Mouse (Mus musculus) hindbrain, embryonic 16.5 days (tissue): ENCODE results near the gene Kalrn. TPM values are rescaled to one million over a fixed set of nuclear protein-coding genes. Genes with fewer than 3 reads are reported as not detected.

Experiments used
- ATAC-seq: fragments of 200-750 bp; cut with Nextera tagmentation; 2 replicates; pipeline ENCODE4 v1.8.0; 2017; ENCODE audit warnings: moderate TSS enrichment, moderate library complexity
- H3K27ac ChIP-seq: fragments of 300-500 bp; sonication (generic); 2 replicates; pipeline ENCODE4 v1.5.1; 2014; ENCODE audit warnings: low read depth, mild to moderate bottlenecking, control low read depth, low read length, moderate library complexity
- H3K27me3 ChIP-seq: fragments of 300-500 bp; sonication (generic); replicated peaks from 2 replicates; pipeline ENCODE4 v1.6.1; 2014; ENCODE audit warnings: low read length; ENCODE audit not compliant: control insufficient read depth, insufficient read depth
- H3K36me3 ChIP-seq: fragments of 300-500 bp; sonication (generic); 2 replicates; pipeline ENCODE4 v1.6.1; 2014; ENCODE audit warnings: mild to moderate bottlenecking, low read length, moderate library complexity, mixed read lengths; ENCODE audit not compliant: control insufficient read depth, insufficient read depth
- H3K4me1 ChIP-seq: fragments of 300-500 bp; sonication (generic); 2 replicates; pipeline ENCODE4 v1.6.1; 2014; ENCODE audit warnings: low read depth, low read length; ENCODE audit not compliant: control insufficient read depth, insufficient read depth
- H3K4me2 ChIP-seq: fragments of 300-500 bp; sonication (generic); 2 replicates; pipeline ENCODE4 v1.6.1; 2014; ENCODE audit warnings: mild to moderate bottlenecking, low read length, control low read depth, moderate library complexity
- H3K4me3 ChIP-seq: fragments of 300-500 bp; sonication (generic); 2 replicates; pipeline ENCODE4 v1.5.1; 2014; ENCODE audit warnings: mild to moderate bottlenecking, low read length, control low read depth, moderate library complexity
- H3K9ac ChIP-seq: fragments of 300-500 bp; sonication (generic); 2 replicates; pipeline ENCODE4 v1.6.1; 2014; ENCODE audit warnings: low read depth, mild to moderate bottlenecking, control low read depth, low read length, moderate library complexity
- H3K9me3 ChIP-seq: fragments of 300-500 bp; sonication (generic); 2 replicates; pipeline ENCODE4 v1.6.1; 2014; ENCODE audit warnings: mild to moderate bottlenecking, low read length, moderate library complexity; ENCODE audit not compliant: control insufficient read depth
- WGBS: fragments of 180-500 bp; shearing (Covaris S2); extraction: QIAGEN DNeasy Blood & Tissue Kit; methylation state at CpG from one replicate; pipeline ENCODE4 v1.1.7; 2014; 5-methylcytosine and 5-hydroxymethylcytosine counted together
- polyA plus RNA-seq: library from polyadenylated mRNA; unstranded; fragments of >200 nt; fragmentation: Nextera tagmentation; extraction: Ambion mirVana; gene quantifications from 2 replicates; pipeline ENCODE4 v1.2.1, GENCODE M21; 2015

Kalrn gene
- polyA plus RNA-seq, 1 experiment from 2014 or later = 20.9 TPM

DNA sequence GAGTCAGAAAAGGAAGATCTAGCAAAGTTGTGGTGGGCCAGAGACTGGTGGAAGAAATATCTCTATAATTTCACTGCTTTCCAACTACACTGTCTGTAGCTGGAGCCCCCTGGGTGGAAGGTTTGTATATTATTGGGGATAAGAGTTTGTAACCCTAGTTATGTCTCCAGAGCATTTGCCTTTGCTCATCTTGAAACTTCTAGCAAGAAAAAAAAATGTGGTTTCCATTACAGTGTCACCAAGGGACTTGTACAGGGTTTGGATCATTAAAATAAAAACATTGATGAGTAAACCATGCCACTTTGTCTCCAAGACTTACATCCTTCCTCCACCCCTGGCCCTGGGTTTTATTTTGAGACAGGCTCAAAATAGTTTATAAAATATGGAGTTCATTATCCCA lies 71.2 kb downstream of the Kalrn start:
- Histone ChIP-seq H3K9ac (no peak overlapping the region), H3K27ac (no peak overlapping the region), H3K4me1 (no peaks in the 10 kb centered on the region), H3K9me3 (no peaks in the 10 kb centered on the region), H3K27me3 (no peaks in the 10 kb centered on the region), H3K4me2 (no peak overlapping the region), H3K4me3 (no peak overlapping the region), H3K36me3 (no peaks in the 10 kb centered on the region)
- ATAC-seq = no peak

DNA sequence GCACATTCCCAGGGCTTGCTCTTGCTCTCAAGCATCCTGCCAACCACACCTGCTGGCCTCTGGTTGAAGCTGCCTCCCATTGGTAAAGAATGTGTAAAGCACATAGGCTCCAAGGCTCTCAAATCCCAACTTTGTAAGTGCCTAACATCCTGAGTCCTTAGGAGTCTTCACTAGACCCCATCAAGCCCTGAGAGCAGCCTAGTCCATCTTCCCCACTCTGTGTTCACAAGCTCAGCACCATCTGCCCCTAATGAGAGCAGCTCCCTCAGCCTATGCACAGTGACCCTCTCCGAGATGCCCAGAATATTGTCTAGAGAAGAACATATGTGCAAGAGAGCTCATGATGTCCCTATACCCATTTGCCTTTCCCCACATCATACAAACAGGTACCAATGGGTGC lies 78.6 kb downstream of the Kalrn start:
- 91% methylated on average over 1 of the region's 1 CpGs for WGBS

DNA sequence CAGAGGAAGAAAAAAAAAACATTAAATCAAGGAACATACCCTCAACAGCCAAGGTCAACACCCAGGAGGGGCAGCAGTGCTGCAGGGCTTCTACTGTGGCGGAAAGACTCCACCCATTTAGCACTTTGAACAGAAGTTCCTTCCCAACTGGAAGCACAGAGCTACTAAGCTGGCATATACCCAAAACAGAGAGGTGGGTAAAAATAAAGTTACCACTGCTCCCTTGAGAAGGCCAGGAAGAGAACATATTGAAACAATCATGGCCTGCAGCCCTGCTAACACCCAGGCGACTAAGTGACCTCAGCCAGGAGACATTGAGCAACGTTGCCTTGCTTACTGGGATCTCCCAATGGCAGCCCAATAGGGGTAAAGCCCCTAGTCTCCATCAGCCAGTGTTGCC lies 79.4 kb downstream of the Kalrn start:
- 61% methylated on average over 3 of the region's 3 CpGs for WGBS
- H3K4me3 ChIP-seq = no peak overlapping the region
- no peaks in the 10 kb centered on the region for H3K4me1 ChIP-seq
- H3K4me2 ChIP-seq = no peak overlapping the region
- H3K27me3 ChIP-seq = no peaks in the 10 kb centered on the region
- H3K36me3 ChIP-seq = no peaks in the 10 kb centered on the region
- no peak overlapping the region for H3K9ac ChIP-seq
- H3K27ac ChIP-seq = no peak overlapping the region
- no peaks in the 10 kb centered on the region for H3K9me3 ChIP-seq
- ATAC-seq = no peak

More for the DNA sequence above, 78.6 kb downstream of the Kalrn start:
- no peak overlapping the region for H3K9ac ChIP-seq
- no peaks in the 10 kb centered on the region for H3K4me1 ChIP-seq
- ATAC-seq = no peak
- H3K36me3 ChIP-seq = no peaks in the 10 kb centered on the region
- H3K27me3 ChIP-seq = no peaks in the 10 kb centered on the region
- H3K4me2 ChIP-seq = no peak overlapping the region
- H3K9me3 ChIP-seq = no peaks in the 10 kb centered on the region
- no peak overlapping the region for H3K4me3 ChIP-seq
- no peak overlapping the region for H3K27ac ChIP-seq

DNA sequence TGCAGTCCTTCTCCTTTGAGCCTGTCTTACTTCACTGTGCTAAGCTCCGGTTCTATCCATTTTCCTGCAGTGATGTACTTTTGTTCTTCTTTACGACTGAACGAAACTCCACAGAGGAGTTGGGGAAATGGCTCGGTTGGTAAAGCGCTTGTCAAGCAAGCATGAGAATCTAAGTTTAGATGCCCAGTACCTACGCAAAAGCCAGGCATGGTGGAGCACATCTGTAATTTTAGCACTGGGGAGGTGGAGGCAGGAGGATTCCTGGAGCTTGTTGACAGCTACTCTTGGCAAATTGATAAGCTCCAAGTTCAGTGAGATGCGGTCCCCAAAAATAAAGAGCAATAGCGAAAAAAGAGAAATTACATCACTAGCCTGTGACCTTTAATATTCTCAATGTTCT lies 82.1 kb downstream of the Kalrn start:
- Histone ChIP-seq H3K36me3 (no peaks in the 10 kb centered on the region), H3K4me3 (no peak overlapping the region), H3K9ac (no peak overlapping the region), H3K9me3 (no peaks in the 10 kb centered on the region), H3K4me2 (no peak overlapping the region), H3K27ac (no peak overlapping the region), H3K4me1 (no peaks in the 10 kb centered on the region; the same call in 1 of the 2 replicates), H3K27me3 (no peaks in the 10 kb centered on the region)
- ATAC-seq = no peak
- 67% methylated on average over 8 of the region's 8 CpGs for WGBS

DNA sequence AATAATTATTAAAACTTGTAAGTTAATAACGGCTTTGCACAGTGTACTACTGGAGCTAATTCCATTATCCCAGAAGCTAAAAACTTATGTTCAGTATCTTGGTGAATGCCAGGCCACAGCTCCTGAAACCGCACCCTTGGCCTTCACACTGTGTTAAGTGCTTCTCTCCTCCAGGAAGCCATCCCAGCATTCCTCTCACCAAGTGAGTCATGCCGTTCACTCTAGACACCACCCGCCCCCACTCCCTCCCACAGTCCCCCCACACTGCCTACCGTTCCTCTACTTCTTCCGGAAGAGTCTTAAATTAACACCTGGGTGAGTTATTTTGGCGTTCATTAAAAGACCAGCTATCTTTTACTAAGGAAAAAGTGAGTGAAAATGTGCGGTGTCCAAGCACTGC lies 82.8 kb downstream of the Kalrn start:
- peaks cover 3% of the 10 kb centered on the region for H3K4me1 ChIP-seq
- H3K9ac ChIP-seq = no peak overlapping the region
- H3K27ac ChIP-seq = no peak overlapping the region
- 54% methylated on average over 8 of the region's 8 CpGs for WGBS
- no peaks in the 10 kb centered on the region for H3K27me3 ChIP-seq
- no peaks in the 10 kb centered on the region for H3K36me3 ChIP-seq
- ATAC-seq = no peak
- no peak overlapping the region for H3K4me2 ChIP-seq
- H3K9me3 ChIP-seq = no peaks in the 10 kb centered on the region
- no peak overlapping the region for H3K4me3 ChIP-seq

DNA sequence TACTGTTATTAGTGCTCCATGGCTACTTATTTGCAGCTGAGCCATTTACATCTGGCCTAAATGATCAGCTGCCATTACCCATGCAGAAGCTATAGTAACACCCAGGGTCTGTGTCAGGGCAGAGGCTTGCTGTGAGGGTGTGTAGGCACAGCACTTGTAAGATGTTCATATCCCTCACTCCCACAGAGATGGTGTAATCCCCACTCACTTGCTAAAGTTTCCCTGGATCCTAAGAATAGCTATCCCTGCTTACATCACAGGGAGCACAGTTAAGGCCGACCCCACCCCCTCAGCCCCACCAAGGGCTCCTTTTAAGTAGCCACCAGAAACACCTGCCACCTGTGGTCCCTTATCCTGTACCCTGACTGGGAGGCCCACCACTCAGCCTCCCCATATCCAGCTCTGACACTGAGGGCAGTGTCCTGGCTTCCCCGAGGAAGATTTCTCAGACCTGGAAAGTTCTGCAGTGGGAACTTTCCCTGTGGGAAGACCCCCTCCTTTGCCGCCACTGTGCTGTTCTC lies 83.5 kb downstream of the Kalrn start:
- Histone ChIP-seq H3K4me2 (no peak overlapping the region), H3K4me3 (no peak overlapping the region), H3K36me3 (no peaks in the 10 kb centered on the region), H3K27me3 (no peaks in the 10 kb centered on the region), H3K9me3 (no peaks in the 10 kb centered on the region), H3K4me1 (peaks cover 5% of the 10 kb centered on the region), H3K9ac (no peak overlapping the region), H3K27ac (no peak overlapping the region)
- no peak for ATAC-seq
- 50% methylated on average over 3 of the region's 3 CpGs for WGBS

DNA sequence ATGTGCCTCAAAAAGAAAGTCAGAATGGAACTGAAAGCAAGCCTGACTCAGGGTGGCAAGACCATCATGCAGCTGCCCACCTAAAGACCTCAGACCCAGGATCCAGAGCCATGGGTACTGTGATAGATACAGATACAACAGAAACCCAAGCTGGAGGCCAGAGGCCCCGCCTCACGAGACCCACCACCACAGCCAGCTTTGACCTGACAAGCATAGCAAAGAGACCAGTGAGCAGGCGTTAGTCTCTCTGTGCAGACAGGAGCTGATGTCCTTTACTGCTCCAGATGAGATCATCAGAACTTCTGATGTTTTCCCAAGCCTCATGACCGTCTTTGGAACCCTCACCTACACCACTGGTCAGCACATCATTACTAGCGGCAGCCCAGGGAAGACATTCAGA lies 85.5 kb downstream of the Kalrn start:
- H3K27me3 ChIP-seq = no peaks in the 10 kb centered on the region
- ATAC-seq = no peak
- no peak overlapping the region for H3K9ac ChIP-seq
- no peak overlapping the region for H3K27ac ChIP-seq
- H3K4me2 ChIP-seq = no peak overlapping the region
- H3K36me3 ChIP-seq = no peaks in the 10 kb centered on the region
- WGBS = 88% methylated on average over 5 of the region's 5 CpGs
- H3K4me1 ChIP-seq = peaks cover 5% of the 10 kb centered on the region
- H3K4me3 ChIP-seq = no peak overlapping the region
- no peaks in the 10 kb centered on the region for H3K9me3 ChIP-seq

DNA sequence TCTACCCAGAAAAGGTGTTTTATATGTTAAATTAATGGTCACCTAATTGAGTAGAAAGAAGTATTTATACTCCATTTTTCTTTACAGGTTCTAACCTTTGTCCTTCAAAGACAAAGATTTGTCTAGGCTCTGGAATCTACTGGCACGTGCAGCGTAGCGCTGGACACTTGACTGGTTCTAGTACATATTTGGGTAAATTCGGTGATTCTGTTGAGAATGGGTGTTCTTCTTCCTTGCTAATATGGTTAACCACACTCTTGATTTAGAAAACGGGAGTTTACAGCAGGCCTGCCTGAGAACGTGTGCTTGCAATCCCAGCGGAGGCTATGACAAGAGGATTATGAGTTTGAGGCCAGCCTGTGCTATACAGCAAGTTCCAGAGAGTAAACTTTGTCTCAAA lies 86.1 kb downstream of the Kalrn start:
- ATAC-seq = no peak
- Histone ChIP-seq H3K4me2 (no peak overlapping the region), H3K4me3 (no peak overlapping the region), H3K4me1 (peaks cover 5% of the 10 kb centered on the region), H3K36me3 (no peaks in the 10 kb centered on the region), H3K9ac (no peak overlapping the region), H3K27ac (no peak overlapping the region), H3K9me3 (no peaks in the 10 kb centered on the region), H3K27me3 (no peaks in the 10 kb centered on the region)
- 93% methylated on average over 7 of the region's 7 CpGs for WGBS

DNA sequence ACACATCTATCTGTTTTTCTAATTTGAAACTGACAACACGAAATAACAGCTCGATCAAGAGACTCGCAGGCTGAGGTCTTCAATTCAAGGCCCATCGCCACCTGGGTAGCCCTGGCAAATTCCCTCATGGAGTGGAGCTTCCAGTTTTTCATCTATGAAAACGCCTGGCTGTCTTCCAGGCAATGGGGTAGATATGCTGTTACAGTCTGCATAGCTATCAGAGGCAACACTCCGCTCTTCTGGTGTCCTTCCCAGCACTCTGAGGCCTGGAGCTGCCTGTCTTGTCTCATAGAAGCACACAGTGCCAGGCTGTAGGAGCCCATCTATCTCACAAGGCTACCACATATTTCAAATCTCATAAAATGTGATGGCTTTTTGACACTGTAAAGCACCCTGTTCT lies 87.8 kb downstream of the Kalrn start:
- H3K4me2 ChIP-seq = no peak overlapping the region
- ATAC-seq = 0 out of 2 replicates have a peak, but pooled peaks have one; percentile 13
- H3K27ac ChIP-seq = no peak overlapping the region
- H3K9ac ChIP-seq = no peak overlapping the region
- H3K36me3 ChIP-seq = no peaks in the 10 kb centered on the region
- WGBS = 49% methylated on average over 6 of the region's 6 CpGs
- H3K4me1 ChIP-seq = peaks cover 5% of the 10 kb centered on the region
- H3K9me3 ChIP-seq = no peaks in the 10 kb centered on the region
- no peak overlapping the region for H3K4me3 ChIP-seq
- H3K27me3 ChIP-seq = no peaks in the 10 kb centered on the region

DNA sequence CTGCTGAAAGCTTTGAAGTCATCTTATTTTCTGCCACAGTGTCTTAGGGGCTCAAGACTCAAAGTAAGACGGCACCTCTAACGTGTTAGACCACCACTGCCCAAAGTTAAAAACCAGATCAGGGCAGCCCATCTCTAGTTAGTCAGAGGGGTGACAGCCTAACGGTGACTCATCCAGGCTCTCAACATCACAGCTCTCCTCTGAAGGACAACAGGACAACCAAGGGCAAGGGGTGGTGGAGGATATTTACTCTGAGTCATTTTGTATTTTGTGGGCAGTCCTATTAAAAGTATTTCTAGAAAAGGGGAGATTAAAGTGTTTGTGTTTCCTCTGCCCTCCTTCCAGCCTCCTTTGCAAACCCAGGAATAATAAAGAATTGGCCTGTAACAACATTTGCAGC lies 88.4 kb downstream of the Kalrn start:
- no peak overlapping the region for H3K27ac ChIP-seq
- H3K36me3 ChIP-seq = no peaks in the 10 kb centered on the region
- H3K9me3 ChIP-seq = no peaks in the 10 kb centered on the region
- no peak overlapping the region for H3K4me2 ChIP-seq
- H3K27me3 ChIP-seq = no peaks in the 10 kb centered on the region
- WGBS = 68% methylated on average over 3 of the region's 3 CpGs
- H3K9ac ChIP-seq = no peak overlapping the region
- ATAC-seq = no peak
- peaks cover 5% of the 10 kb centered on the region for H3K4me1 ChIP-seq
- no peak overlapping the region for H3K4me3 ChIP-seq
